12 mouse cellular contexts compared by ENCODE assay signal in genomic region chr9:33790617-33791016, GRCm38 (mm10).
DNase-seq lines count a peak whose midpoint lies in the region; ATAC-seq lines count a peak whose summit lies in the region.
"Had no signal": no experiment of that assay in that cellular context is flagged by ENCODE, and none has a peak within 500 bp of the region (broad histone marks: within the 10 kb centered on the region; RNA-seq: fewer than 3 reads in every experiment).

No protein-coding gene starts in this region.

- H3K4me3 ChIP-seq in forebrain, embryonic 15.5 days, result no peak overlapping the region
- no peak overlapping the region for H3K4me3 ChIP-seq in forebrain, embryonic 11.5 days (ENCODE audit: low read depth, low read length)
- H3K4me3 ChIP-seq: hindbrain, embryonic 15.5 days had no signal

- H3K27me3 ChIP-seq in forebrain, embryonic 15.5 days, result no peaks in the 10 kb centered on the region
- H3K27me3 ChIP-seq in forebrain, embryonic 11.5 days (ENCODE audit: control insufficient read depth, insufficient read depth, low read length), result no peaks in the 10 kb centered on the region
- H3K27me3 ChIP-seq: hindbrain, embryonic 15.5 days had no signal

- no peak overlapping the region for H3K9ac ChIP-seq in forebrain, embryonic 15.5 days (replicated peaks)
- no peak overlapping the region for H3K9ac ChIP-seq in forebrain, embryonic 11.5 days (ENCODE audit: low read length)
- H3K9ac ChIP-seq: hindbrain, embryonic 15.5 days had no signal

- no peak overlapping the region for H3K4me2 ChIP-seq in forebrain, embryonic 15.5 days (replicated peaks)
- no peak overlapping the region for H3K4me2 ChIP-seq in forebrain, embryonic 11.5 days (ENCODE audit: low read depth, low read length, severe bottlenecking)
- H3K4me2 ChIP-seq: hindbrain, embryonic 15.5 days had no signal

- no peaks in the 10 kb centered on the region for H3K9me3 ChIP-seq in forebrain, embryonic 15.5 days
- no peaks in the 10 kb centered on the region for H3K9me3 ChIP-seq in forebrain, embryonic 11.5 days (ENCODE audit: control insufficient read depth, low read length)
- H3K9me3 ChIP-seq: hindbrain, embryonic 15.5 days had no signal

- ATAC-seq in forebrain, embryonic 15.5 days (replicated peaks), result peak; percentile 55; the same call in 1 of the 2 replicates
- no peak for ATAC-seq in forebrain, embryonic 11.5 days (replicated peaks; ENCODE audit: low FRiP score)

- no peak for DNase-seq in forebrain, embryonic 11.5 days (ENCODE audit: low spot score)
- peak; percentile 32 to 65 for DNase-seq in cerebellum, postnatal 14 days
- DNase-seq in layer of hippocampus, adult 9-10 months (ENCODE audit: low spot score), result peak; percentile 26
- DNase-seq in retina, postnatal 1 day, result peak; percentile 17
- no peak for DNase-seq in adrenal gland, adult 8-10 months
- DNase-seq in thymus, postnatal 4 days, result no peak
- DNase-seq in thymus, postnatal 10 days (ENCODE audit: low spot score in 2 of 2), result no peak
- DNase-seq: adrenal gland, postnatal 25 days; gastrocnemius, postnatal 36 days had no signal

- H3K27ac ChIP-seq in forebrain, embryonic 15.5 days (replicated peaks), result no peak overlapping the region
- H3K27ac ChIP-seq in forebrain, embryonic 11.5 days (ENCODE audit: low read depth, low read length), result no peak overlapping the region
- H3K27ac ChIP-seq: hindbrain, embryonic 15.5 days; macrophage had no signal

- whole genome bisulfite sequencing in forebrain, embryonic 15.5 days, result 50% methylated on average over 4 of the region's 4 CpGs
- WGBS in forebrain, embryonic 11.5 days, result 78% methylated on average over 4 of the region's 4 CpGs

- no peaks in the 10 kb centered on the region for H3K4me1 ChIP-seq in forebrain, embryonic 15.5 days
- H3K4me1 ChIP-seq in forebrain, embryonic 11.5 days (replicated peaks; ENCODE audit: control insufficient read depth, insufficient read depth, low read length), result no peaks in the 10 kb centered on the region
- H3K4me1 ChIP-seq: hindbrain, embryonic 15.5 days had no signal

- H3K36me3 ChIP-seq in forebrain, embryonic 15.5 days, result no peaks in the 10 kb centered on the region
- no peaks in the 10 kb centered on the region for H3K36me3 ChIP-seq in forebrain, embryonic 11.5 days (ENCODE audit: control insufficient read depth, insufficient read depth, low read length)
- H3K36me3 ChIP-seq: hindbrain, embryonic 15.5 days had no signal

Comparison
In these comparisons a context has a peak if more than half of its experiments do, and no peak if none do; other contexts are left out.
1. DNase-seq: peak in cerebellum, postnatal 14 days (2 of 2), layer of hippocampus, adult 9-10 months (single experiment) and retina, postnatal 1 day (single experiment); none in forebrain, embryonic 11.5 days (single experiment), adrenal gland, adult 8-10 months (single experiment), thymus, postnatal 4 days (single experiment) and thymus, postnatal 10 days (0 of 2).